Mouse (Mus musculus): Measurements from ENCODE around the gene Gm29735. TPM values are rescaled to one million over a fixed set of nuclear protein-coding genes. Genes with fewer than 3 reads are reported as not detected.
"Not testable (repeated sequence)": the region's sequence is repeated elsewhere in the genome, so short reads cannot be mapped to it uniquely, and the experiment has no call there.

Gene Gm29735
- total and polyA plus RNA-seq, 2 experiments from 2014 or later = not detected

DNA sequence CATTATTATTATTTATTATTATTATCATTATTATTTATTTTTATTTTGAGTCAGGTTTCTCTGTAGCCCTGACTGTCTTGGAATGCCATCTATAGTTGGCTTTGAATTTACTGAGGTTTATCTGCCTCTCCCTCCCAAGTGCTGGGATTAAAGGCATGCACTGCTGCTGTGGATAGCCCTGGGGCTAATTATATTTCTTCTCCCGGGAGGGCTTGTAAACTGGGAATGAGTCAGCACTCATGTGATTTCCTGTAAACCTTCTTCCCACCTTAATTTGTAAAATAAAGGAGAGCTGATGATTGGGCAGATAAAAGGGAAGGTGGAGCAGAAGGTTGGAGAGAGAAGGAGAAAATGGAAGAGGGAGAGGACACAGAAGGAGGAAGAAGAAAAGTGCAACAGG lies 16.2 kb downstream of the Gm29735 start:
- no peak for ATAC-seq (ENCODE audit: insufficient read depth, low read depth)
- Histone ChIP-seq H3K9ac (replicated peaks; ENCODE audit: low read depth, low read length) (no peak overlapping the region), H3K4me1 (ENCODE audit: control insufficient read depth, insufficient read depth) (peaks cover 7% of the 10 kb centered on the region; the same call in 1 of the 2 replicates), H3K4me2 (ENCODE audit: low read depth, low read length) (no peak overlapping the region), H3K27ac (ENCODE audit: low read depth) (no peak overlapping the region), H3K4me3 (ENCODE audit: low read depth, low read length) (no peak overlapping the region), H3K27me3 (ENCODE audit: control insufficient read depth, insufficient read depth, low read length) (no peaks in the 10 kb centered on the region; the same call in 1 of the 2 replicates), H3K36me3 (replicated peaks; ENCODE audit: control insufficient read depth, insufficient read depth, low read length) (no peaks in the 10 kb centered on the region), H3K9me3 (replicated peaks; ENCODE audit: control insufficient read depth, low read length) (no peaks in the 10 kb centered on the region)
- DNase-seq (ENCODE audit: low spot score) = no peak
- TF ChIP-seq EP300 (IDR thresholded peaks at IDR 0.05; ENCODE audit: low read depth) (no peak), CTCF (IDR thresholded peaks at IDR 0.05; ENCODE audit: low read depth) (no peak)
- WGBS = 9% methylated on average over 1 of the region's 1 CpGs

DNA sequence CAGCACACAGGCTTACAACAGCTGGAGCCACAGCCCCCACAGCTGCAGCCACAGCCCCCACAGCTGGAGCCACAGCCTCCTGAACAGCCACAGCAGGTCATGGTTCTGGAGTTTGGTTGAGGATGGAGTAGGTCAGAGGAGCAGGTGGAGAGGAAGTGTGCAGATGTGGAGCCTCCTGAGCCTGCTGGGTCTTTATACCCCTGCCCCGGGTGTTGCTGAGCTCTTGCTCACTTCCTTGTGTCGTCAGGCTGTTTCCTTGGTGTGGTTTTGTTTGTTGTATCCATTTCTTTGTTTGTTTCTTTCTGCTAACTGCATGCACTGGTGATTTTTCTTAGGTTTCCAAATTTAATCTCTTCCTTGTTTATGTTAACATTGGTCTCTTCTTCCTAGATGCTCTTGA lies 21.0 kb downstream of the Gm29735 start, which contains the start of gene Gm39115:
Gene Gm39115 (minus strand): TSS at position 101 of the 400 bp plus-strand sequence.
- not testable (repeated sequence) for ATAC-seq (ENCODE audit: insufficient read depth, low read depth); DNase-seq (ENCODE audit: low spot score); H3K27ac ChIP-seq (ENCODE audit: low read depth); H3K4me1 ChIP-seq (ENCODE audit: control insufficient read depth, insufficient read depth); H3K27me3 ChIP-seq (ENCODE audit: control insufficient read depth, insufficient read depth, low read length); H3K4me3 ChIP-seq (ENCODE audit: low read depth, low read length); H3K36me3 ChIP-seq (replicated peaks; ENCODE audit: control insufficient read depth, insufficient read depth, low read length); H3K4me2 ChIP-seq (ENCODE audit: low read depth, low read length); H3K9me3 ChIP-seq (replicated peaks; ENCODE audit: control insufficient read depth, low read length); H3K9ac ChIP-seq (replicated peaks; ENCODE audit: low read depth, low read length)
- WGBS = 57% methylated on average over 2 of the region's 2 CpGs

DNA sequence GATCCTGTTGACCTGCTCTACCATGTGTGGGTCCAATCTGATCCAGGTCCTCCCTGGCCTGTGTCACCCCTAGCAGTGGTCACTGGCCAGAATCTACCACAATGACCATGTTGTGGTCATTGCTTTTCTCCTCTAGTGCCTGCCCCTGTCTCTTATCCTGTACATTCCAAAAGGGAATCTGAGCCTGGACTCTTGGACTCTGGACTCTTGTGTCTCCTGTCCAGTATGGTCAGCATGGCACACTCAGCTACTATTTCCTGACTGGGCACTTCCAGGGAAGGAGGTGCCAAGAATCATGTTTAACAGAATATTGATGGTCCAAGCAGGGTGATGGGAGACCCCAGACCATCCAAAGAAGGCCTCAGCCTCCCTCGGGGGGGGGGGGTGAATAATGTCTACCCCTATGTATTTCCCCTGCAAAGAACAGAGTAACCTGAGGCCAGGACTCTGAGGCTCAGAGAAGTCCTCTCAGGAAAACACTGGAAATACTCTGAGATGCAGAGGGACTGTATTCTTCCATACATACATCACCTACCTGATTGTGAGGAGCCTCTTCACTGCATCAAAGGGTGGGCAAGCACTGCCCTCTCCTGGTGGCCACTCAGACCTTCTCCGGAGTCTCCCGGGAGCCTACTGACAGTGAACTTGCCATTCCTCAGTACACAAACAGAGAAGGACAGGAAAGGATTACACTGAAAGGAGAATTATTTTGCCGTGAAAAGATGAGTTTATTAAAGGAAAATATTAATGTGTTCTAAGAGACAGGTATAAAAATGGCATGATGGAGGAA lies 22.5 kb downstream of the Gm29735 start:
- H3K36me3 ChIP-seq (replicated peaks; ENCODE audit: control insufficient read depth, insufficient read depth, low read length) = no peaks in the 10 kb centered on the region
- no peaks in the 10 kb centered on the region for H3K9me3 ChIP-seq (replicated peaks; ENCODE audit: control insufficient read depth, low read length)
- 41% methylated on average over 4 of the region's 4 CpGs for WGBS
- DNase-seq (ENCODE audit: low spot score) = no peak
- ATAC-seq (ENCODE audit: insufficient read depth, low read depth) = no peak
- H3K9ac ChIP-seq (replicated peaks; ENCODE audit: low read depth, low read length) = no peak overlapping the region
- no peak overlapping the region for H3K27ac ChIP-seq (ENCODE audit: low read depth)
- TF ChIP-seq CTCF (IDR thresholded peaks at IDR 0.05; ENCODE audit: low read depth) = peak; percentile 54
- TF ChIP-seq EP300 (IDR thresholded peaks at IDR 0.05; ENCODE audit: low read depth) = no peak
- no peaks in the 10 kb centered on the region for H3K4me1 ChIP-seq (ENCODE audit: control insufficient read depth, insufficient read depth)
- H3K4me3 ChIP-seq (ENCODE audit: low read depth, low read length) = no peak overlapping the region
- no peak overlapping the region for H3K4me2 ChIP-seq (ENCODE audit: low read depth, low read length)
- H3K27me3 ChIP-seq (ENCODE audit: control insufficient read depth, insufficient read depth, low read length) = no peaks in the 10 kb centered on the region

- Histone ChIP-seq H3K4me2 (ENCODE audit: low read depth, low read length) (no peak overlapping the region), H3K4me1 (ENCODE audit: control insufficient read depth, insufficient read depth) (no peaks in the 10 kb centered on the region), H3K9me3 (replicated peaks; ENCODE audit: control insufficient read depth, low read length) (no peaks in the 10 kb centered on the region), H3K4me3 (ENCODE audit: low read depth, low read length) (no peak overlapping the region), H3K36me3 (replicated peaks; ENCODE audit: control insufficient read depth, insufficient read depth, low read length) (no peaks in the 10 kb centered on the region), H3K27ac (ENCODE audit: low read depth) (no peak overlapping the region), H3K27me3 (ENCODE audit: control insufficient read depth, insufficient read depth, low read length) (no peaks in the 10 kb centered on the region), H3K9ac (replicated peaks; ENCODE audit: low read depth, low read length) (no peak overlapping the region)
- 46% methylated on average over 4 of the region's 4 CpGs for WGBS
- no peak for ATAC-seq (ENCODE audit: insufficient read depth, low read depth)
- TF ChIP-seq EP300 (IDR thresholded peaks at IDR 0.05; ENCODE audit: low read depth) (no peak), CTCF (IDR thresholded peaks at IDR 0.05; ENCODE audit: low read depth) (no peak; the same call in 1 of the 2 replicates)
- no peak for DNase-seq (ENCODE audit: low spot score)
These were observed 28.1 kb downstream of the Gm29735 start for GRCm38 (mm10) chr7:142128843-142129242.

- H3K27me3 ChIP-seq (ENCODE audit: control insufficient read depth, insufficient read depth, low read length); H3K9ac ChIP-seq (replicated peaks; ENCODE audit: low read depth, low read length); H3K27ac ChIP-seq (ENCODE audit: low read depth); DNase-seq (ENCODE audit: low spot score); ATAC-seq (ENCODE audit: insufficient read depth, low read depth); H3K4me2 ChIP-seq (ENCODE audit: low read depth, low read length); H3K36me3 ChIP-seq (replicated peaks; ENCODE audit: control insufficient read depth, insufficient read depth, low read length); H3K4me3 ChIP-seq (ENCODE audit: low read depth, low read length); H3K4me1 ChIP-seq (ENCODE audit: control insufficient read depth, insufficient read depth); H3K9me3 ChIP-seq (replicated peaks; ENCODE audit: control insufficient read depth, low read length): not testable (repeated sequence)
- WGBS = 61% methylated on average over 1 of the region's 1 CpGs
These were observed 36.3 kb downstream of the Gm29735 start, which contains the start of gene Gm45618 for GRCm38 (mm10) chr7:142120629-142121028. TSS of gene Gm45618 (minus strand) at chr7:142120729.

GRCm38 (mm10) chr7:142119632-142120031 lies 37.3 kb downstream of the Gm29735 start:
- H3K9me3 ChIP-seq (replicated peaks; ENCODE audit: control insufficient read depth, low read length) = no peaks in the 10 kb centered on the region
- no peak for DNase-seq (ENCODE audit: low spot score)
- TF ChIP-seq EP300 (IDR thresholded peaks at IDR 0.05; ENCODE audit: low read depth) (no peak), CTCF (IDR thresholded peaks at IDR 0.05; ENCODE audit: low read depth) (peak; percentile 27; the same call in 1 of the 2 replicates)
- no peak overlapping the region for H3K9ac ChIP-seq (replicated peaks; ENCODE audit: low read depth, low read length)
- no peaks in the 10 kb centered on the region for H3K4me1 ChIP-seq (ENCODE audit: control insufficient read depth, insufficient read depth)
- no peak overlapping the region for H3K4me2 ChIP-seq (ENCODE audit: low read depth, low read length)
- 12% methylated on average over 5 of the region's 5 CpGs for WGBS
- no peak overlapping the region for H3K4me3 ChIP-seq (ENCODE audit: low read depth, low read length)
- no peaks in the 10 kb centered on the region for H3K36me3 ChIP-seq (replicated peaks; ENCODE audit: control insufficient read depth, insufficient read depth, low read length)
- no peaks in the 10 kb centered on the region for H3K27me3 ChIP-seq (ENCODE audit: control insufficient read depth, insufficient read depth, low read length)
- no peak overlapping the region for H3K27ac ChIP-seq (ENCODE audit: low read depth)
- ATAC-seq (ENCODE audit: insufficient read depth, low read depth) = no peak

Other genes starting within 250 kb of the Gm29735 start
- 60.0 and 70.3 TPM in 2 replicates for gene Tollip, start 238.6 kb downstream of the Gm29735 start, total RNA-seq (2014; rRNA removed; ENCODE audit: low replicate concordance)
- 28.1 and 30.8 TPM in 2 replicates for gene Tollip, start 238.6 kb downstream of the Gm29735 start, polyA plus RNA-seq (2015; fragmentation: Nextera tagmentation; extraction: Ambion mirVana)
- gene Brsk2, start 207.4 kb downstream of the Gm29735 start, total RNA-seq (2014; rRNA removed; ENCODE audit: low replicate concordance) = not detected in 2 replicates
- 0.30 and 0.37 TPM in 2 replicates for gene Brsk2, start 207.4 kb downstream of the Gm29735 start, polyA plus RNA-seq (2015; fragmentation: Nextera tagmentation; extraction: Ambion mirVana)
- 48.3 and 53.6 TPM in 2 replicates for gene Mob2, start 96.0 kb downstream of the Gm29735 start, total RNA-seq (2014; rRNA removed; ENCODE audit: low replicate concordance)
- gene Mob2, start 96.0 kb downstream of the Gm29735 start, polyA plus RNA-seq (2015; fragmentation: Nextera tagmentation; extraction: Ambion mirVana) = 45.5 and 49.6 TPM in 2 replicates
- 29.4 and 31.4 TPM in 2 replicates for gene Dusp8, start 61.3 kb downstream of the Gm29735 start, total RNA-seq (2014; rRNA removed; ENCODE audit: low replicate concordance)
- gene Dusp8, start 61.3 kb downstream of the Gm29735 start, polyA plus RNA-seq (2015; fragmentation: Nextera tagmentation; extraction: Ambion mirVana) = 6.4 and 9.0 TPM in 2 replicates
- not detected in 2 replicates for gene Gm45618, start 36.4 kb downstream of the Gm29735 start, total RNA-seq (2014; rRNA removed; ENCODE audit: low replicate concordance)
- not detected in 2 replicates for gene Gm45618, start 36.4 kb downstream of the Gm29735 start, polyA plus RNA-seq (2015; fragmentation: Nextera tagmentation; extraction: Ambion mirVana)
- not detected in 2 replicates for gene Gm39115, start 21.1 kb downstream of the Gm29735 start, total RNA-seq (2014; rRNA removed; ENCODE audit: low replicate concordance)
- gene Gm39115, start 21.1 kb downstream of the Gm29735 start, polyA plus RNA-seq (2015; fragmentation: Nextera tagmentation; extraction: Ambion mirVana) = not detected in 2 replicates
- not detected in 2 replicates for gene Gm45337, start 12.5 kb downstream of the Gm29735 start, total RNA-seq (2014; rRNA removed; ENCODE audit: low replicate concordance)
- not detected in 2 replicates for gene Gm45337, start 12.5 kb downstream of the Gm29735 start, polyA plus RNA-seq (2015; fragmentation: Nextera tagmentation; extraction: Ambion mirVana)
- not detected in 2 replicates for gene Gm4553, start 8.6 kb upstream of the Gm29735 start, total RNA-seq (2014; rRNA removed; ENCODE audit: low replicate concordance)
- gene Gm4553, start 8.6 kb upstream of the Gm29735 start, polyA plus RNA-seq (2015; fragmentation: Nextera tagmentation; extraction: Ambion mirVana) = not detected in 2 replicates
- gene Krtap5-2, start 18.9 kb upstream of the Gm29735 start, total RNA-seq (2014; rRNA removed; ENCODE audit: low replicate concordance) = not detected in 2 replicates
- not detected in 2 replicates for gene Krtap5-2, start 18.9 kb upstream of the Gm29735 start, polyA plus RNA-seq (2015; fragmentation: Nextera tagmentation; extraction: Ambion mirVana)
- gene Gm10153, start 33.3 kb upstream of the Gm29735 start, total RNA-seq (2014; rRNA removed; ENCODE audit: low replicate concordance) = not detected in 2 replicates
- not detected in 2 replicates for gene Gm10153, start 33.3 kb upstream of the Gm29735 start, polyA plus RNA-seq (2015; fragmentation: Nextera tagmentation; extraction: Ambion mirVana)
- gene Krtap5-3, start 44.3 kb upstream of the Gm29735 start, total RNA-seq (2014; rRNA removed; ENCODE audit: low replicate concordance) = not detected in 2 replicates
- gene Krtap5-3, start 44.3 kb upstream of the Gm29735 start, polyA plus RNA-seq (2015; fragmentation: Nextera tagmentation; extraction: Ambion mirVana) = not detected in 2 replicates
- gene Gm7579, start 54.7 kb upstream of the Gm29735 start, total RNA-seq (2014; rRNA removed; ENCODE audit: low replicate concordance) = not detected in 2 replicates
- not detected in 2 replicates for gene Gm7579, start 54.7 kb upstream of the Gm29735 start, polyA plus RNA-seq (2015; fragmentation: Nextera tagmentation; extraction: Ambion mirVana)
- not detected in 2 replicates for gene Krtap5-5, start 72.9 kb upstream of the Gm29735 start, total RNA-seq (2014; rRNA removed; ENCODE audit: low replicate concordance)
- gene Krtap5-5, start 72.9 kb upstream of the Gm29735 start, polyA plus RNA-seq (2015; fragmentation: Nextera tagmentation; extraction: Ambion mirVana) = not detected in 2 replicates
- not detected in 2 replicates for gene Gm40460, start 84.0 kb upstream of the Gm29735 start, total RNA-seq (2014; rRNA removed; ENCODE audit: low replicate concordance)
- gene Gm40460, start 84.0 kb upstream of the Gm29735 start, polyA plus RNA-seq (2015; fragmentation: Nextera tagmentation; extraction: Ambion mirVana) = not detected in 2 replicates
- gene Gm2431, start 101.2 kb upstream of the Gm29735 start, total RNA-seq (2014; rRNA removed; ENCODE audit: low replicate concordance) = not detected in 2 replicates
- not detected in 2 replicates for gene Gm2431, start 101.2 kb upstream of the Gm29735 start, polyA plus RNA-seq (2015; fragmentation: Nextera tagmentation; extraction: Ambion mirVana)
- not detected in 2 replicates for gene Gm4559, start 117.2 kb upstream of the Gm29735 start, total RNA-seq (2014; rRNA removed; ENCODE audit: low replicate concordance)
- not detected in 2 replicates for gene Gm4559, start 117.2 kb upstream of the Gm29735 start, polyA plus RNA-seq (2015; fragmentation: Nextera tagmentation; extraction: Ambion mirVana)
- gene Krtap5-1, start 140.0 kb upstream of the Gm29735 start, total RNA-seq (2014; rRNA removed; ENCODE audit: low replicate concordance) = not detected in 2 replicates
- not detected in 2 replicates for gene Krtap5-1, start 140.0 kb upstream of the Gm29735 start, polyA plus RNA-seq (2015; fragmentation: Nextera tagmentation; extraction: Ambion mirVana)
- gene Krtap5-4, start 146.4 kb upstream of the Gm29735 start, total RNA-seq (2014; rRNA removed; ENCODE audit: low replicate concordance) = not detected in 2 replicates
- not detected in 2 replicates for gene Krtap5-4, start 146.4 kb upstream of the Gm29735 start, polyA plus RNA-seq (2015; fragmentation: Nextera tagmentation; extraction: Ambion mirVana)
- 0.62 and 4.0 TPM in 2 replicates for gene Ifitm10, start 216.6 kb upstream of the Gm29735 start, total RNA-seq (2014; rRNA removed; ENCODE audit: low replicate concordance)
- gene Ifitm10, start 216.6 kb upstream of the Gm29735 start, polyA plus RNA-seq (2015; fragmentation: Nextera tagmentation; extraction: Ambion mirVana) = 3.4 and 3.9 TPM in 2 replicates
- not detected in 2 replicates for gene Gm49369, start 225.6 kb upstream of the Gm29735 start, total RNA-seq (2014; rRNA removed; ENCODE audit: low replicate concordance)
- gene Gm49369, start 225.6 kb upstream of the Gm29735 start, polyA plus RNA-seq (2015; fragmentation: Nextera tagmentation; extraction: Ambion mirVana) = 0.85 TPM in 1 of 2 replicates, not detected in the other
- gene Ctsd, start 230.9 kb upstream of the Gm29735 start, total RNA-seq (2014; rRNA removed; ENCODE audit: low replicate concordance) = 1,049 and 1,105 TPM in 2 replicates
- gene Ctsd, start 230.9 kb upstream of the Gm29735 start, polyA plus RNA-seq (2015; fragmentation: Nextera tagmentation; extraction: Ambion mirVana) = 484 and 489 TPM in 2 replicates